ENCODE assay signal across 12 mouse cellular contexts in genomic region chr7:109507119-109507518, GRCm38 (mm10). TPM values are rescaled to one million over a fixed set of nuclear protein-coding genes. Genes with fewer than 3 reads are reported as not detected.
A peak's percentile ranks its signal among the peaks of the same experiment; 100 is the strongest.
DNase-seq lines count a peak whose midpoint lies in the region; ATAC-seq and TF ChIP-seq lines count a peak whose summit lies in the region.
"Had no signal": no experiment of that assay in that cellular context is flagged by ENCODE, and none has a peak within 500 bp of the region (broad histone marks: within the 10 kb centered on the region; RNA-seq: fewer than 3 reads in every experiment).

No protein-coding gene starts in this region.

- no peaks in the 10 kb centered on the region for H3K36me3 ChIP-seq in stomach, embryonic 14.5 days (ENCODE audit: control insufficient read depth, insufficient read depth, low read length)
- no peaks in the 10 kb centered on the region for H3K36me3 ChIP-seq in stomach, postnatal 0 days (ENCODE audit: control insufficient read depth, insufficient read depth, low read length)
- H3K36me3 ChIP-seq in forebrain, embryonic 11.5 days (ENCODE audit: control insufficient read depth, insufficient read depth, low read length), result no peaks in the 10 kb centered on the region
- no peaks in the 10 kb centered on the region for H3K36me3 ChIP-seq in limb, embryonic 12.5 days
- H3K36me3 ChIP-seq: heart, embryonic 15.5 days had no signal

- DNase-seq in stomach, postnatal 0 days (ENCODE audit: low spot score), result no peak
- DNase-seq in forebrain, embryonic 11.5 days (ENCODE audit: low spot score), result peak; percentile 70
- DNase-seq in retina, postnatal 1 day, result peak; percentile 44
- DNase-seq in spleen, postnatal 36 days (ENCODE audit: low spot score in 2 of 2), result no peak
- DNase-seq: layer of hippocampus, postnatal 36 days; lung, postnatal 36 days; thymus, adult 2 months had no signal

- no peak for TF ChIP-seq CTCF in stomach, postnatal 0 days (IDR thresholded peaks at IDR 0.05; ENCODE audit: low read depth)

- no peak overlapping the region for H3K9ac ChIP-seq in stomach, embryonic 14.5 days (replicated peaks; ENCODE audit: low read depth, low read length)
- H3K9ac ChIP-seq in stomach, postnatal 0 days (ENCODE audit: low read length), result no peak overlapping the region
- H3K9ac ChIP-seq in forebrain, embryonic 11.5 days (ENCODE audit: low read length), result peak overlapping the region; percentile 1; the same call in 1 of the 2 replicates
- peak overlapping the region; percentile 32; the same call in 1 of the 2 replicates for H3K9ac ChIP-seq in limb, embryonic 12.5 days (replicated peaks)
- H3K9ac ChIP-seq: heart, embryonic 15.5 days had no signal

- no peak for TF ChIP-seq EP300 in stomach, postnatal 0 days (optimal IDR thresholded peaks at IDR 0.05)

- ATAC-seq in stomach, embryonic 14.5 days (ENCODE audit: insufficient number of reproducible peaks, insufficient read depth, low FRiP score, low read depth), result peak; percentile 46; the same call in 1 of the 2 replicates
- no peak for ATAC-seq in stomach, postnatal 0 days (ENCODE audit: low FRiP score, low TSS enrichment)
- peak; percentile 85 for ATAC-seq in forebrain, embryonic 11.5 days (replicated peaks; ENCODE audit: low FRiP score)
- ATAC-seq in limb, embryonic 12.5 days (ENCODE audit: insufficient number of reproducible peaks, insufficient read depth, low FRiP score, low TSS enrichment, low read depth), result no peak
- ATAC-seq in monocyte, adult 5-6 weeks (replicated peaks; ENCODE audit: insufficient number of reproducible peaks, low FRiP score, low TSS enrichment, poor library complexity, severe bottlenecking), result no peak
- no peak for ATAC-seq in activated CD4-positive, CD25-positive, alpha-beta regulatory T cell, adult 4 months

- H3K27ac ChIP-seq in stomach, embryonic 14.5 days (ENCODE audit: low read length), result no peak overlapping the region
- H3K27ac ChIP-seq in stomach, postnatal 0 days (replicated peaks), result no peak overlapping the region
- peak overlapping the region; percentile 1 for H3K27ac ChIP-seq in forebrain, embryonic 11.5 days (ENCODE audit: low read depth, low read length)
- H3K27ac ChIP-seq in limb, embryonic 12.5 days, result no peak overlapping the region
- H3K27ac ChIP-seq: heart, embryonic 15.5 days had no signal

- H3K9me3 ChIP-seq in stomach, embryonic 14.5 days (ENCODE audit: control insufficient read depth, low read depth, low read length), result no peaks in the 10 kb centered on the region
- H3K9me3 ChIP-seq in stomach, postnatal 0 days (ENCODE audit: control insufficient read depth, low read length), result no peaks in the 10 kb centered on the region
- no peaks in the 10 kb centered on the region for H3K9me3 ChIP-seq in forebrain, embryonic 11.5 days (ENCODE audit: control insufficient read depth, low read length)
- H3K9me3 ChIP-seq in limb, embryonic 12.5 days, result no peaks in the 10 kb centered on the region
- H3K9me3 ChIP-seq: heart, embryonic 15.5 days had no signal

- no peaks in the 10 kb centered on the region for H3K4me1 ChIP-seq in stomach, embryonic 14.5 days (ENCODE audit: control insufficient read depth, insufficient read depth, low read length)
- H3K4me1 ChIP-seq in stomach, postnatal 0 days (replicated peaks; ENCODE audit: control insufficient read depth, insufficient read depth), result no peaks in the 10 kb centered on the region
- H3K4me1 ChIP-seq in forebrain, embryonic 11.5 days (replicated peaks; ENCODE audit: control insufficient read depth, insufficient read depth, low read length), result no peaks in the 10 kb centered on the region; the same call in 1 of the 2 replicates
- peaks cover 10% of the 10 kb centered on the region for H3K4me1 ChIP-seq in limb, embryonic 12.5 days (replicated peaks)

- H3K27me3 ChIP-seq in stomach, embryonic 14.5 days (ENCODE audit: control insufficient read depth, insufficient read depth, low read length), result no peaks in the 10 kb centered on the region
- no peaks in the 10 kb centered on the region for H3K27me3 ChIP-seq in stomach, postnatal 0 days (ENCODE audit: control insufficient read depth, insufficient read depth, low read length)
- H3K27me3 ChIP-seq in forebrain, embryonic 11.5 days (ENCODE audit: control insufficient read depth, insufficient read depth, low read length), result no peaks in the 10 kb centered on the region
- no peaks in the 10 kb centered on the region for H3K27me3 ChIP-seq in limb, embryonic 12.5 days
- H3K27me3 ChIP-seq: heart, embryonic 15.5 days had no signal

- no peak overlapping the region for H3K4me2 ChIP-seq in stomach, embryonic 14.5 days (replicated peaks; ENCODE audit: low read depth, low read length)
- H3K4me2 ChIP-seq in stomach, postnatal 0 days (replicated peaks; ENCODE audit: low read depth), result no peak overlapping the region
- peak overlapping the region; percentile 1; the same call in 1 of the 2 replicates for H3K4me2 ChIP-seq in forebrain, embryonic 11.5 days (ENCODE audit: low read depth, low read length, severe bottlenecking)
- H3K4me2 ChIP-seq in limb, embryonic 12.5 days, result peak overlapping the region; percentile 18
- H3K4me2 ChIP-seq: heart, embryonic 15.5 days had no signal

- WGBS in stomach, embryonic 14.5 days, result 7% methylated on average over 8 of the region's 8 CpGs
- 11% methylated on average over 8 of the region's 8 CpGs for WGBS in stomach, postnatal 0 days
- 5% methylated on average over 8 of the region's 8 CpGs for WGBS in forebrain, embryonic 11.5 days
- WGBS in limb, embryonic 12.5 days, result 5% methylated on average over 8 of the region's 8 CpGs

- H3K4me3 ChIP-seq in stomach, embryonic 14.5 days (ENCODE audit: low read depth, low read length), result no peak overlapping the region
- H3K4me3 ChIP-seq in stomach, postnatal 0 days (ENCODE audit: low read depth, low read length), result no peak overlapping the region
- no peak overlapping the region for H3K4me3 ChIP-seq in forebrain, embryonic 11.5 days (ENCODE audit: low read depth, low read length)
- H3K4me3 ChIP-seq in limb, embryonic 12.5 days (replicated peaks), result no peak overlapping the region
- H3K4me3 ChIP-seq: heart, embryonic 15.5 days had no signal

RNA-seq across cellular contexts. Expression of gene Trim66, which starts 0.8 kb away (rescaled TPM):
- polyA plus RNA-seq in stomach, embryonic 14.5 days (2014; fragmentation: Nextera tagmentation; extraction: Ambion mirVana), result 0.04 and 0.09 TPM in 2 replicates
- 0.02 TPM in 2 replicates for polyA plus RNA-seq in stomach, postnatal 0 days (2015; fragmentation: Nextera tagmentation; extraction: Ambion mirVana)
- 0.37 and 0.67 TPM in 2 replicates for polyA plus RNA-seq in forebrain, embryonic 11.5 days (2014; fragmentation: Nextera tagmentation; extraction: Ambion mirVana)
- 0.04 TPM in 2 replicates for polyA plus RNA-seq in limb, embryonic 12.5 days (2016; fragmentation: Nextera tagmentation; extraction: Ambion mirVana)
- total RNA-seq in monocyte, adult 5-6 weeks (2017), result under 0.01 to 0.19 TPM in 2 of 3 replicates, not detected in the other
- not detected for polyA plus RNA-seq in activated CD4-positive, CD25-positive, alpha-beta regulatory T cell, adult 4 months (2017; shearing (Covaris generic))
- polyA plus RNA-seq: heart, embryonic 15.5 days had no signal

RNA-seq across cellular contexts. Expression of gene Rpl27a, which starts 11.8 kb away (rescaled TPM):
- polyA plus RNA-seq in stomach, embryonic 14.5 days (2014; fragmentation: Nextera tagmentation; extraction: Ambion mirVana), result 163 and 168 TPM in 2 replicates
- 122 and 123 TPM in 2 replicates for polyA plus RNA-seq in stomach, postnatal 0 days (2015; fragmentation: Nextera tagmentation; extraction: Ambion mirVana)
- 103 and 119 TPM in 2 replicates for polyA plus RNA-seq in forebrain, embryonic 11.5 days (2014; fragmentation: Nextera tagmentation; extraction: Ambion mirVana)
- polyA plus RNA-seq in limb, embryonic 12.5 days (2016; fragmentation: Nextera tagmentation; extraction: Ambion mirVana), result 137 and 139 TPM in 2 replicates
- total RNA-seq in monocyte, adult 5-6 weeks (2017), result 372 to 417 TPM (median 387 TPM) in 3 replicates
- polyA plus RNA-seq in activated CD4-positive, CD25-positive, alpha-beta regulatory T cell, adult 4 months (2017; shearing (Covaris generic)), result 100 to 1,000 TPM; 252 to 318 TPM

Comparison
In these comparisons a context has a peak if more than half of its experiments do, and no peak if none do; other contexts are left out.
1. ATAC-seq: peak in stomach, embryonic 14.5 days (single experiment) and forebrain, embryonic 11.5 days (single experiment); none in stomach, postnatal 0 days (single experiment), limb, embryonic 12.5 days (single experiment), monocyte, adult 5-6 weeks (single experiment) and activated CD4-positive, CD25-positive, alpha-beta regulatory T cell, adult 4 months (single experiment).
2. H3K4me2 ChIP-seq: peak in forebrain, embryonic 11.5 days (single experiment) and limb, embryonic 12.5 days (single experiment); none in stomach, embryonic 14.5 days (single experiment) and stomach, postnatal 0 days (single experiment).
3. H3K9ac ChIP-seq: peak in forebrain, embryonic 11.5 days (single experiment) and limb, embryonic 12.5 days (single experiment); none in stomach, embryonic 14.5 days (single experiment) and stomach, postnatal 0 days (single experiment).
4. DNase-seq: peak in forebrain, embryonic 11.5 days (single experiment) and retina, postnatal 1 day (single experiment); none in stomach, postnatal 0 days (single experiment) and spleen, postnatal 36 days (0 of 2).